Mouse (Mus musculus): ENCODE results near the gene Nupr1. TPM values are rescaled to one million over a fixed set of nuclear protein-coding genes. Genes with fewer than 3 reads are reported as not detected.
"Not testable (repeated sequence)": the region's sequence is repeated elsewhere in the genome, so short reads cannot be mapped to it uniquely, and the experiment has no call there.

The Nupr1 gene
- polyA plus RNA-seq, 1 experiment from 2014 or later, result 32.4 TPM

GRCm38 (mm10) chr7:126655695-126656094, 25.0 kb upstream of the Nupr1 start:
- Histone ChIP-seq H3K79me2 (ENCODE audit: inconsistent target) (peaks cover 25% of the 10 kb centered on the region; the same call in 1 of the 2 replicates), H3K36me3 (ENCODE audit: inconsistent target) (no peaks in the 10 kb centered on the region), H3K4me3 (ENCODE audit: inconsistent target) (no peak overlapping the region), H3K27ac (peak overlapping the region; percentile 76)
- WGBS (ENCODE audit: missing documents), result 27% methylated on average over 3 of the region's 3 CpGs

DNA sequence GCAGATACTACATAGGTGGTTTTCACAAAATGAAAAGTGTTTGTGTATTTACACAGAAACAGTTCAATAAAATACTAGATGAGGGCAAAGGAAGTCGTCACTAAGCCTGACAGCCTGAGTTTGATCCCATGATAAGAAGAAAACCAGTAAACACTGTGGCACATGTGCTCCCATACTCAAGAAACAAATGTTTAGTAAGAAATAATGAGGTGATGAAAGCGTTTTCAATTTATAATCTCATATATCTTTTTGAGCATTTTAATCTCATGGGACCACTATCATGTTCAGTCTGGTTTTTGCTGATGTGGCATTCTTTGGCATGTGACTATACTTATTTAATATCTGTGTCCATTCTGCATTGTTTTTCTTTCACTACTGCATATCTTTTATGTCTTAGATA, 23.3 kb upstream of the Nupr1 start:
- Histone ChIP-seq H3K36me3 (ENCODE audit: inconsistent target) (no peaks in the 10 kb centered on the region), H3K79me2 (ENCODE audit: inconsistent target) (peaks cover 35% of the 10 kb centered on the region), H3K4me3 (ENCODE audit: inconsistent target) (no peak overlapping the region), H3K27ac (no peak overlapping the region)
- WGBS (ENCODE audit: missing documents), result 81% methylated on average over 2 of the region's 2 CpGs

GRCm38 (mm10) chr7:126650852-126651251, 20.2 kb upstream of the Nupr1 start:
- Histone ChIP-seq H3K79me2 (ENCODE audit: inconsistent target) (peaks cover 35% of the 10 kb centered on the region), H3K4me3 (ENCODE audit: inconsistent target) (no peak overlapping the region), H3K27ac (no peak overlapping the region), H3K36me3 (ENCODE audit: inconsistent target) (no peaks in the 10 kb centered on the region)
- WGBS (ENCODE audit: missing documents), result 69% methylated on average over 2 of the region's 2 CpGs

GRCm38 (mm10) chr7:126649231-126650051, 18.8 kb upstream of the Nupr1 start, which contains the start of gene Sgf29:
TSS of gene Sgf29 (plus strand) at chr7:126649309.
- Histone ChIP-seq H3K36me3 (ENCODE audit: inconsistent target) (no peaks in the 10 kb centered on the region), H3K79me2 (ENCODE audit: inconsistent target) (peaks cover 35% of the 10 kb centered on the region), H3K4me3 (ENCODE audit: inconsistent target) (peak within 1 kb of the TSS; percentile 48), H3K27ac (peak within 1 kb of the TSS; percentile 71)
- 2% methylated on average over 42 of the region's 57 CpGs for WGBS (ENCODE audit: missing documents)

GRCm38 (mm10) chr7:126648486-126648885, 17.8 kb upstream of the Nupr1 start:
- 91% methylated on average over 4 of the region's 4 CpGs for WGBS (ENCODE audit: missing documents)
- Histone ChIP-seq H3K79me2 (ENCODE audit: inconsistent target) (peaks cover 29% of the 10 kb centered on the region), H3K36me3 (ENCODE audit: inconsistent target) (no peaks in the 10 kb centered on the region), H3K4me3 (ENCODE audit: inconsistent target) (peak overlapping the region; percentile 48), H3K27ac (no peak overlapping the region)

GRCm38 (mm10) chr7:126645708-126646107, 15.0 kb upstream of the Nupr1 start:
- no peak overlapping the region for H3K27ac ChIP-seq
- WGBS (ENCODE audit: missing documents), result 48% methylated on average over 5 of the region's 5 CpGs

DNA sequence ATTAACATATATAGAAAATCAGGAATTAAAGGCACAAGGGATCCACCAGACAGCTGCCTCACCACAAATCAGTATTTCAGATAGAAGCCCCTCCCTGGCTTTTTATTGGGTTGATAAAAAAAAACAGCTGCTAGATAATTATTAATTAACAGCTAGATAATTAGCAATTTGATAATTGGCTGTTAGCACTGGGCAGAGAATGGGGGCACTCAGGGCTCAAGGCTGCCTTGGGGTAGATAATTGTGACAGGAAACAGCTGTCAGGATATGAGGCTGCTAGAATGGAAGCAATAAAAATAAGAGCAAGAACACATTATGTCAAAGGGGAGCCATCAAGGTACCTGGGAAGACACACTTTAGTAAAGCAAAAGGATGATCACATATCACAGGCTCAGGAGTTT, 14.3 kb upstream of the Nupr1 start:
- Histone ChIP-seq H3K79me2 (ENCODE audit: inconsistent target) (peaks cover 2% of the 10 kb centered on the region), H3K27ac (no peak overlapping the region), H3K36me3 (ENCODE audit: inconsistent target) (no peaks in the 10 kb centered on the region), H3K4me3 (ENCODE audit: inconsistent target) (no peak overlapping the region)

More at GRCm38 (mm10) chr7:126645708-126646107, 15.0 kb upstream of the Nupr1 start:
- H3K79me2 ChIP-seq (ENCODE audit: inconsistent target), result peaks cover 10% of the 10 kb centered on the region
- H3K4me3 ChIP-seq (ENCODE audit: inconsistent target), result no peak overlapping the region
- H3K36me3 ChIP-seq (ENCODE audit: inconsistent target), result no peaks in the 10 kb centered on the region

DNA sequence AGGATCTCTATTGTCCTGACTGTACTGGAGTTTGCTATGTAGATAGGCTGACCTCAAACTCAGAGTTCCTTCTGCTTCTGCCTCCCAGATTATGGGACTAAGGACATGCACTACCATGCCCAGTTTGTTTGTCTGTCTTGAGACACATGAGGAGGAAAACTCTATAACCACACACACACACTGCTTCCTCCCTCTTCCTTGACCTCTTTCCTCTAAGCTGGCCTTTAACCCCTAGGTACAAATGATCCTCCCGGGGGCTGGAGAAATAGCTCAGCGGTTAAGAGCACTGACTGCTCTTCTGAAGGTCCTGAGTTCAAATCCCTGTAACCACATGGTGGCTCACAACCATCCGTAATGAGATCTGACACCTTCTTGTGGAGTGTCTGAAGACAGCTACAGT, 13.7 kb upstream of the Nupr1 start:
- no peak overlapping the region for H3K27ac ChIP-seq

GRCm38 (mm10) chr7:126643244-126643617, 12.6 kb upstream of the Nupr1 start:
- not testable (repeated sequence) for H3K27ac ChIP-seq; H3K79me2 ChIP-seq (ENCODE audit: inconsistent target); H3K36me3 ChIP-seq (ENCODE audit: inconsistent target); H3K4me3 ChIP-seq (ENCODE audit: inconsistent target)
- WGBS (ENCODE audit: missing documents), result 0% methylated on average over 1 of the region's 3 CpGs

More for the DNA sequence above, 13.7 kb upstream of the Nupr1 start:
- Histone ChIP-seq H3K4me3 (ENCODE audit: inconsistent target) (no peak overlapping the region), H3K36me3 (ENCODE audit: inconsistent target) (no peaks in the 10 kb centered on the region), H3K79me2 (ENCODE audit: inconsistent target) (no peaks in the 10 kb centered on the region)
- 71% methylated on average over 3 of the region's 3 CpGs for WGBS (ENCODE audit: missing documents)

- no peaks in the 10 kb centered on the region for H3K79me2 ChIP-seq (ENCODE audit: inconsistent target)
- no peak overlapping the region for H3K4me3 ChIP-seq (ENCODE audit: inconsistent target)
- no peak overlapping the region for H3K27ac ChIP-seq
- 71% methylated on average over 5 of the region's 5 CpGs for WGBS (ENCODE audit: missing documents)
- no peaks in the 10 kb centered on the region for H3K36me3 ChIP-seq (ENCODE audit: inconsistent target)
Observed at GRCm38 (mm10) chr7:126642545-126643243, 12.0 kb upstream of the Nupr1 start.

DNA sequence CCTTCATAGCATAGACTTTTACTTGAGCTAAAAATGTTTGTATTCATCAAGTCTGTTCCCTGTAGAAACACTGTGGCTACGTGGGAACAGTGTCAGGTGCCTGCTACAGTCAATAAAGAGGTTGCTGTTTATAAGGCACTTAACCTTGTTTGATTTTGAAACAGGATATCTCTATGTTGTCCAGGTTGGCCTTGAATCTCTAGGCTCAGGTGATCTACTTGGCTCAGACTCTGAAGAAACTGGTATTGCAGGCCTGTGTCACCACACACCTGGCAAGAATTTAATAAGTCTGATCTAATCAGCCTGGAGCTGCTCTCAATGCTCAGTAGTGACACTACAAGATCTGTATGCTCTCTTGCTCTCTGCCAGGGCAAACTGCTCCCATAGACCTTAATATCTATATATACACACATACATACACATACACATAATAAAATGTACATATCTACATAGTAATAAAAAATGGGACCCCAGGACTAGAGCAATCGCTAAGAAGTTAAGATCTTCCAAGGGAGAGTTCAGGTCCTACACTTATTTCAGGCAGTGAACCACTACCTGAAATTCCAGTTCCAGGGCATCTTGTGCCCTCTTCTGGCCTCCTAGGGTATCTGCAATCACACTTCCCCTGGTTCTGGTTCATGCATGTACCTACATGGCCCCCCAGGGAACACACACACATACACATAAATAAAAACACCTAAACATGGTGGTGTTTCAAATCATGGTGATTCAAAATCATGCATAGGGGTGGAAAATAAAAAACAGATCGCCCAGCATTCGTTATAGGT, 6.3 kb upstream of the Nupr1 start:
- WGBS (ENCODE audit: missing documents), result 31% methylated on average over 4 of the region's 4 CpGs
- H3K36me3 ChIP-seq (ENCODE audit: inconsistent target), result no peaks in the 10 kb centered on the region
- H3K79me2 ChIP-seq (ENCODE audit: inconsistent target), result no peaks in the 10 kb centered on the region
- H3K4me3 ChIP-seq (ENCODE audit: inconsistent target), result no peak overlapping the region
- no peak overlapping the region for H3K27ac ChIP-seq

- no peaks in the 10 kb centered on the region for H3K79me2 ChIP-seq (ENCODE audit: inconsistent target)
- no peak overlapping the region for H3K27ac ChIP-seq
- H3K36me3 ChIP-seq (ENCODE audit: inconsistent target), result no peaks in the 10 kb centered on the region
- H3K4me3 ChIP-seq (ENCODE audit: inconsistent target), result no peak overlapping the region
Observed at GRCm38 (mm10) chr7:126635375-126635774, 4.7 kb upstream of the Nupr1 start.

- WGBS (ENCODE audit: missing documents), result 43% methylated on average over 2 of the region's 2 CpGs
- Histone ChIP-seq H3K36me3 (ENCODE audit: inconsistent target) (no peaks in the 10 kb centered on the region), H3K4me3 (ENCODE audit: inconsistent target) (no peak overlapping the region), H3K79me2 (ENCODE audit: inconsistent target) (no peaks in the 10 kb centered on the region), H3K27ac (no peak overlapping the region)
Observed at GRCm38 (mm10) chr7:126632478-126632877, 1.8 kb upstream of the Nupr1 start.

DNA sequence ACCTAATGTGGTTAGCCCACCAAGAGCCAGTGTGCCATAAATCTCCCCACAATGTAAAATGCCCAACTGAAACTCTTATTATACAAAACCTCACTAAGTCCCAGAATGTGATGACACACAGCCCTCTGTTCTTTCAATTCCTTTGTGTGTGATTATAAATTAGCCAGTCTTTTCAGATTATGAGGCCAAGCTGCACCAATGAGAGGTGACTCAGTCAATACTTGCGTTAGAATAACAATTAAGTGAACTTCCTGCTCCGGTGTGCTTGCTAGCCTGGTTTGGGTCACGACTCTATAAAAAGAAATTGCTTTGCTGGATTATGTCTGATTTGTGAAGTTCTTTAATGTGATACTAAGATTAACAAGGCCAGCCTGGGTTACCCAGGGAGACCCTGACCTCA, 746 bp downstream of the Nupr1 start:
- H3K27ac ChIP-seq, result 0 out of 2 replicates have a peak overlapping the region, but pooled peaks have one; percentile 5
- H3K79me2 ChIP-seq (ENCODE audit: inconsistent target), result peaks cover 5% of the 10 kb centered on the region
- H3K36me3 ChIP-seq (ENCODE audit: inconsistent target), result no peaks in the 10 kb centered on the region
- no peak overlapping the region for H3K4me3 ChIP-seq (ENCODE audit: inconsistent target)
- 11% methylated on average over 3 of the region's 3 CpGs for WGBS (ENCODE audit: missing documents)

- Histone ChIP-seq H3K36me3 (ENCODE audit: inconsistent target) (no peaks in the 10 kb centered on the region), H3K79me2 (ENCODE audit: inconsistent target) (peaks cover 23% of the 10 kb centered on the region), H3K4me3 (ENCODE audit: inconsistent target) (no peak overlapping the region), H3K27ac (no peak overlapping the region)
- WGBS (ENCODE audit: missing documents), result 87% methylated on average over 6 of the region's 6 CpGs
Observed at GRCm38 (mm10) chr7:126628111-126628510, 2.5 kb downstream of the Nupr1 start.

All from macrophage (primary cell).